Mouse (Mus musculus) stomach, embryonic 14.5 days (tissue): ENCODE measurements at regions not wholly inside any gene's neighbourhood (a gene's known extent, or its start where the extent isn't known, plus 50 kb on each side); places are given as distances from the start of the nearest gene placed in this dataset.

Source experiments
- ATAC-seq: fragments of 200-750 bp; cut with Nextera tagmentation; 2 replicates; pipeline ENCODE4 v1.8.0; 2017; ENCODE audit warnings: low read depth, moderate TSS enrichment; ENCODE audit not compliant: insufficient number of reproducible peaks, insufficient read depth, low FRiP score
- H3K27ac ChIP-seq: fragments of 300-500 bp; sonication (generic); 2 replicates; pipeline ENCODE4 v1.5.1; 2014; ENCODE audit warnings: mild to moderate bottlenecking, low read length, moderate library complexity, mixed read lengths
- H3K27me3 ChIP-seq: fragments of 300-500 bp; sonication (generic); 2 replicates; pipeline ENCODE4 v1.6.1; 2014; ENCODE audit warnings: low read length, control low read depth, mixed read lengths; ENCODE audit not compliant: control insufficient read depth, insufficient read depth
- H3K36me3 ChIP-seq: fragments of 300-500 bp; sonication (generic); 2 replicates; pipeline ENCODE4 v1.6.1; 2014; ENCODE audit warnings: mild to moderate bottlenecking, control low read depth, low read length, moderate library complexity, mixed read lengths; ENCODE audit not compliant: control insufficient read depth, insufficient read depth
- H3K4me1 ChIP-seq: fragments of 300-500 bp; sonication (generic); 2 replicates; pipeline ENCODE4 v1.6.1; 2014; ENCODE audit warnings: low read length, control low read depth, mixed read lengths; ENCODE audit not compliant: control insufficient read depth, insufficient read depth
- H3K4me2 ChIP-seq: fragments of 300-500 bp; sonication (generic); replicated peaks from 2 replicates; pipeline ENCODE4 v1.6.1; 2014; ENCODE audit warnings: low read depth, low read length, control low read depth
- H3K4me3 ChIP-seq: fragments of 300-500 bp; sonication (generic); 2 replicates; pipeline ENCODE4 v1.5.1; 2014; ENCODE audit warnings: low read depth, low read length, control low read depth
- H3K9ac ChIP-seq: fragments of 300-500 bp; sonication (generic); replicated peaks from 2 replicates; pipeline ENCODE4 v1.6.1; 2014; ENCODE audit warnings: low read depth, mild to moderate bottlenecking, control low read depth, low read length, moderate library complexity, mixed read lengths
- H3K9me3 ChIP-seq: fragments of 300-500 bp; sonication (generic); 2 replicates; pipeline ENCODE4 v1.6.1; 2016; ENCODE audit warnings: low read depth, low read length, control low read depth; ENCODE audit not compliant: control insufficient read depth
- WGBS: fragments of 180-500 bp; shearing (Covaris S2); extraction: QIAGEN DNeasy Blood & Tissue Kit; methylation state at CpG from one replicate; pipeline ENCODE4 v1.1.7; 2014; 5-methylcytosine and 5-hydroxymethylcytosine counted together

GRCm38 (mm10) chr9:52344177-52344877 is 176.0 kb upstream of the Zc3h12c start:
- ATAC-seq, result no peak
- 25% methylated on average over 2 of the region's 2 CpGs for WGBS
- Histone ChIP-seq H3K27ac (no peak overlapping the region), H3K36me3 (no peaks in the 10 kb centered on the region), H3K4me1 (no peaks in the 10 kb centered on the region), H3K4me2 (no peak overlapping the region), H3K9ac (no peak overlapping the region), H3K9me3 (no peaks in the 10 kb centered on the region), H3K27me3 (no peaks in the 10 kb centered on the region), H3K4me3 (no peak overlapping the region)

GRCm38 (mm10) chr9:52341029-52341428 is 172.7 kb upstream of the Zc3h12c start:
- no peak overlapping the region for H3K9ac ChIP-seq
- ATAC-seq, result no peak
- H3K27me3 ChIP-seq, result no peaks in the 10 kb centered on the region
- H3K4me1 ChIP-seq, result no peaks in the 10 kb centered on the region
- no peaks in the 10 kb centered on the region for H3K9me3 ChIP-seq
- no peak overlapping the region for H3K4me2 ChIP-seq
- no peak overlapping the region for H3K4me3 ChIP-seq
- H3K27ac ChIP-seq, result no peak overlapping the region
- 53% methylated on average over 2 of the region's 2 CpGs for WGBS
- no peaks in the 10 kb centered on the region for H3K36me3 ChIP-seq

GRCm38 (mm10) chr9:52337786-52338322 is 169.5 kb upstream of the Zc3h12c start:
- H3K4me2 ChIP-seq, result no peak overlapping the region
- H3K9ac ChIP-seq, result no peak overlapping the region
- no peak overlapping the region for H3K27ac ChIP-seq
- no peak overlapping the region for H3K4me3 ChIP-seq
- no peaks in the 10 kb centered on the region for H3K36me3 ChIP-seq
- H3K27me3 ChIP-seq, result no peaks in the 10 kb centered on the region
- ATAC-seq, result no peak
- H3K4me1 ChIP-seq, result no peaks in the 10 kb centered on the region
- no peaks in the 10 kb centered on the region for H3K9me3 ChIP-seq
- 73% methylated on average over 4 of the region's 4 CpGs for WGBS

GRCm38 (mm10) chr9:52334767-52335166 is 166.4 kb upstream of the Zc3h12c start:
- Histone ChIP-seq H3K4me1 (no peaks in the 10 kb centered on the region), H3K27me3 (no peaks in the 10 kb centered on the region), H3K27ac (no peak overlapping the region), H3K4me2 (no peak overlapping the region), H3K9ac (no peak overlapping the region), H3K9me3 (no peaks in the 10 kb centered on the region), H3K4me3 (no peak overlapping the region), H3K36me3 (no peaks in the 10 kb centered on the region)
- no peak for ATAC-seq
- 92% methylated on average over 3 of the region's 3 CpGs for WGBS

GRCm38 (mm10) chr9:52333884-52334283 is 165.5 kb upstream of the Zc3h12c start:
- Histone ChIP-seq H3K9me3 (no peaks in the 10 kb centered on the region), H3K4me2 (no peak overlapping the region), H3K36me3 (no peaks in the 10 kb centered on the region), H3K27me3 (no peaks in the 10 kb centered on the region), H3K4me1 (no peaks in the 10 kb centered on the region), H3K9ac (no peak overlapping the region), H3K27ac (no peak overlapping the region), H3K4me3 (no peak overlapping the region)
- no peak for ATAC-seq
- 36% methylated on average over 2 of the region's 2 CpGs for WGBS

- Histone ChIP-seq H3K9ac (no peak overlapping the region), H3K27me3 (no peaks in the 10 kb centered on the region), H3K9me3 (no peaks in the 10 kb centered on the region), H3K4me2 (no peak overlapping the region), H3K4me1 (no peaks in the 10 kb centered on the region), H3K36me3 (no peaks in the 10 kb centered on the region), H3K4me3 (no peak overlapping the region), H3K27ac (no peak overlapping the region)
- 43% methylated on average over 1 of the region's 1 CpGs for WGBS
- ATAC-seq, result no peak
Measured at GRCm38 (mm10) chr9:52331748-52332147, 163.4 kb upstream of the Zc3h12c start.

GRCm38 (mm10) chr9:52330652-52331051 is 162.3 kb upstream of the Zc3h12c start:
- H3K4me2 ChIP-seq, result no peak overlapping the region
- WGBS, result 75% methylated on average over 3 of the region's 3 CpGs

GRCm38 (mm10) chr9:52324347-52324746 is 156.0 kb upstream of the Zc3h12c start:
- 91% methylated on average over 2 of the region's 2 CpGs for WGBS
- ATAC-seq, result no peak
- Histone ChIP-seq H3K4me3 (no peak overlapping the region), H3K4me2 (no peak overlapping the region), H3K9ac (no peak overlapping the region), H3K27ac (no peak overlapping the region), H3K36me3 (no peaks in the 10 kb centered on the region), H3K27me3 (no peaks in the 10 kb centered on the region), H3K9me3 (no peaks in the 10 kb centered on the region), H3K4me1 (no peaks in the 10 kb centered on the region)

More at GRCm38 (mm10) chr9:52330652-52331051, 162.3 kb upstream of the Zc3h12c start:
- ATAC-seq, result no peak
- Histone ChIP-seq H3K27ac (no peak overlapping the region), H3K4me1 (no peaks in the 10 kb centered on the region), H3K9ac (no peak overlapping the region), H3K9me3 (no peaks in the 10 kb centered on the region), H3K36me3 (no peaks in the 10 kb centered on the region), H3K27me3 (no peaks in the 10 kb centered on the region), H3K4me3 (no peak overlapping the region)

- no peak overlapping the region for H3K4me3 ChIP-seq
- 82% methylated on average over 1 of the region's 1 CpGs for WGBS
- H3K4me2 ChIP-seq, result no peak overlapping the region
- H3K9ac ChIP-seq, result no peak overlapping the region
- H3K27me3 ChIP-seq, result no peaks in the 10 kb centered on the region
- no peaks in the 10 kb centered on the region for H3K36me3 ChIP-seq
- no peaks in the 10 kb centered on the region for H3K9me3 ChIP-seq
- H3K4me1 ChIP-seq, result no peaks in the 10 kb centered on the region
- ATAC-seq, result no peak
- H3K27ac ChIP-seq, result no peak overlapping the region
Measured at GRCm38 (mm10) chr9:52323757-52324156, 155.4 kb upstream of the Zc3h12c start.
